Mouse (Mus musculus) monocyte, adult 5-6 weeks (primary cell): ENCODE measurements around the gene St3gal2. TPM values are rescaled to one million over a fixed set of nuclear protein-coding genes. Genes with fewer than 3 reads are reported as not detected.
"Not testable (repeated sequence)": the region's sequence is repeated elsewhere in the genome, so short reads cannot be mapped to it uniquely, and the experiment has no call there.

Experiments used
- ATAC-seq: fragments of 153-309, 156-312 bp; replicated peaks from 2 replicates; pipeline ENCODE4 v1.8.0; 2017; ENCODE audit warnings: mild to moderate bottlenecking; ENCODE audit not compliant: low TSS enrichment, insufficient number of reproducible peaks, severe bottlenecking, poor library complexity, low FRiP score
- total RNA-seq: library from RNA; stranded (forward); fragments of 200-1000, 200-491, 200-594 nt; gene quantifications from 3 replicates; pipeline ENCODE4 v1.2.3, GENCODE M21; 2017

Gene St3gal2
- total RNA-seq, 1 experiment from 2014 or later, result 3.6 TPM

DNA sequence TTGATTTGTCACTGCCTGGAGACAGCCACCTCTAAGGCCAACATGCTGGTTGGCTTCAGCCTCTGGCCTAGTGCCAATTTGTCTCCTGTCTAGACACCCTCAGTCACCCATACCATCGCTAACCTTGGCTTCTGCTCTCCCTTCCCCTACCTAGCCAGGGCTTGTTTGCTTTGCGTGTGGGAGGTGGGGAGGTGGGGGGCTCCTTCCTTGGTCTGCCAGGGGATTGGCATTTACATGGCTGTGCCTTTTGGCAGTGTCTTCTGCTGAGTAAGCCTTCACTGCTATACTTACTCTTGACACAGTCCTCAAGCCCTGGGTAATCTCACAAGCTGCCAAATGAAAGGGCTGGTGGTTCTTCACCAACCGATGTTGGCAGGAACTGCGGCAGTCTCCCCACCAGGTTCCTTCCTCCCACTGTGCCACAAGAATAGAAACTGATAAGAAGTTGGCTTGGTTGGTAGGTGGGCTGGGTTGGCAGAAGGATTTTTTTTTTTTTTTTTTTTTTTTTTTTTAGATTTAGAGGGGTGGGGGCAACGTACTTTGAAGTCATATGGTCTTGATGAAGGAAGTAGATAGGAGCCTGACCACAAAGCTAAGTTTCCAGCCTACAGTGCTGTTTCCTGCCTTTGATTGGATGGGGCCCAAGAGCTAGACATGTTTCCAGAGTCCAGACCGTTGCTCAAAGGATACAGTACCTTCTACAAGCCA, 19.3 kb downstream of the St3gal2 start:
- 0 out of 2 replicates have a peak, but pooled peaks have one; percentile 42 for ATAC-seq

DNA sequence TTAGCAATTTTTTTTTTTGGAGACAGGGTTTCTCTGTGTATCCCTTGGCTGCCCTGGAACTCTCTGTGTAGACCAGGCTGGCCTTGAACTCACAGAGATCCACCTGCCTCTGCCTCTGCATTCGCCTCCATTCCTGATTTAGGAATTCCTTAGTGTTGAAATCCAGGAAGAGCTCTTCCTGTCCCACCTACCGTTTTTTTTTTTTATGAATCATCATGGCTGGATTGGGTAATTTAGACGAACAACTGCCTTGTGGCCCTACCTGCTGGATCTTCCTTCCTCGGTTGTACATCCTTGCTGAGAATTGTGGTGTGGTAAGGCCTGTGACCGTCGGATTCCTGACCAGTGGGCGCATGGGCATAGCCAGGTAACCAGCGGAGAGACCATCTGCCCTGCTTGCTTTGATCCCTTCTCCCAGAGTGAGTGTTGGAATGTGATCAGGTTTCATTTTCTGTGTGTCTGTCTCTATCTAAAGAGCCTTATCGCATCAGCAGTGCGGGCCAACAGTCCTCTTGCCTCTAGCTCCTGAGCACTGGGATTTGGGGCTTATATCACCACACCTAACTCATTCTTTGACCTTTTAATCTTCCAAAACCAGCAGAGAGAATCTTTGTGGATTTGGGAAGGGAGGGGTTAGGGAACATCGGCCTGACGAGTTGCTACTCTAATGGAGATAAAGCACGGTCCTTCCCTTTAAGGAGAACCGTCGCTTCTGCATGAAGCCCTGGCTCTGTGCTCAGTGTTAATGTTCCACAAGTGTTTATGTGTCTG, 21.1 kb downstream of the St3gal2 start:
- ATAC-seq, result no peak

DNA sequence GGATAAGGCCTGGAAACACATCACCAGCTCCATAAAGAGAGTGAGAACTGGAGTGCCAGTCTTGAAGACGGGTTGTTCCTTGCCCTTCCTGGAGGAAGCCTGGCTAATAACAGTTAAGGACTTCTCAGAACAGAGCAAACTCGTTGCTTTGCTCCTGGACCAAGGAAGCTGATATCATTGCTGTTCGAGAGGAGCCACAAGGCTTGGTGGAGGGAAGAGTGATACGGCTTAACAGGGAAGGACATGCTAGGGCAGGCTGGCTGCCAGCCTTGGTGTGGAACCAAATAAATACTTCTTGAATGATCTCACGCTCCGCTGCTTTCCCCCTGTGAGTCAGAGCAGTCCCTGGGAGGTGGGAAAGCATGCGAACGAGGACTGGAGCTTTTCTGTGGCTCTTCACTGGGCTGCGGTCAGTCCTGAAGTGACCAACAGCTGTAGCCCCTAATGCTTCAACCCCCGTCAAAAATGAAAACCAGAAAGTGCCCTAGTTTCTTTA, 21.8 kb downstream of the St3gal2 start:
- no peak for ATAC-seq

DNA sequence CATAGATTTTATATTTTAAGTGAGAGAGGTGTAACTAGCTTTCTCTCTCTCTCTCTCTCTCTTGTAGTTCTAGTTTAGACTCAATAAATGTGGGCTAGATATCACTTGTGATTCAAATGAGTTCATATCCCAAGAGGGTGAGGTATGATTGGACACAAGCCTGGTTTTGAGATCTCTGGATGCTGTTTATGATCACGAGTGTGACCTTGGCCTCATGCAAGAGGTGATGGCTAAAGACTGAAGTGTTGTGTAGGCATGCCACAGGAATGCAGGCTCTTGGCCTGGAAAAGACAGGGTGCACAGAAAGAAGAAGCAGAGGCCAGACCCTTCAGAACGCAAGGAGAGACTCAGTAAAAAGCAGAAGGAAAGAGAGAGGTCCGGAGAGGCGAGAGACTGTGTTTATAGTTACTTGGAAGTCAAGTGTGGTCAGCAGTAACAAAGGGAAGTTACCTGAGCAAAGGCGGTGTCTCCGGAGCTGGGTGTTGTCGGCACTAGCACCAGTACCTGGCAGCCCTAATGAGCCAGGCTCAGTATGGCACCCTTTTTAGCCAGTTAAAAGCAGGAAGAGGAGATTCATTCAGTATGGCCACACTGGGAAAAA, 24.7 kb downstream of the St3gal2 start:
- ATAC-seq, result no peak

DNA sequence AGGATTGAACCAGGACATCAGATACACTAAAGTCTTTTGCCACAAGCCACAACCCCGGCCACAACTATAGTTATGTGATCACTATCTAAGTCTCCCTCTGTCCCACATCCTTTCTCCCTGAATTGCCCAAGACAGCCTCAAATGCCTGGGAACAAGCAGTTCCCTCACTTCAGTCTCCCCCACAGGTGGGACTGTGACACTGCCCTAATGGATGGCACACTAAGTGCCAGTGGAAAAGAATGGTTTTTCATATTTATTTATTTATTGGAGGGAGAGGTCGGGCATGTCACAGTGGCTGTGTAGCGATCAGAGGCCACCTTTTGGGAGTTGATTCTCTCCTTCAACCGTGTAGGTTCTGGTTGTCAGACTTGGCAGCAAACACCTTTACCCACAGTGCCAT, 26.0 kb downstream of the St3gal2 start:
- no peak for ATAC-seq

DNA sequence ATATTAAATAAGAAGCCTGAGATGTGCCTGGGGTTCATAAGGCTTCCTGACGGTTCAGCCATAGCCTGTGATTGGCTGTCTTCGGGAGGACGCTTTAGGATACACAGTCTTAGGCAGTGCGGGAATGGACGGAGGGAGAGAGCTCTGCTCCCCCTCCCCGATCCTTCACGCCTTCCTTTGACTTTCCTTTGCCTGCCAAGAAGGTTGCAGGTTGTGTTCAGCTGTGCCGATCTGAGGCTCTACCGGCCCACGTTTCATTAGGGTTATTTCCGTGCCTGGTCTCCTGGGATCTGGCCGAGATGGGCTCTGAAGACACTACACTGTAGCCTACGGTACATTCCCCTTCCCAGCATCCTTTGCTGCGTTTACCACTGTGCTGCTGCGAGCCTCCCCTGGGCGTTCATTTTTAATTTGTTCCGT, 30.4 kb downstream of the St3gal2 start:
- peak; percentile 59; the same call in 1 of the 2 replicates for ATAC-seq

DNA sequence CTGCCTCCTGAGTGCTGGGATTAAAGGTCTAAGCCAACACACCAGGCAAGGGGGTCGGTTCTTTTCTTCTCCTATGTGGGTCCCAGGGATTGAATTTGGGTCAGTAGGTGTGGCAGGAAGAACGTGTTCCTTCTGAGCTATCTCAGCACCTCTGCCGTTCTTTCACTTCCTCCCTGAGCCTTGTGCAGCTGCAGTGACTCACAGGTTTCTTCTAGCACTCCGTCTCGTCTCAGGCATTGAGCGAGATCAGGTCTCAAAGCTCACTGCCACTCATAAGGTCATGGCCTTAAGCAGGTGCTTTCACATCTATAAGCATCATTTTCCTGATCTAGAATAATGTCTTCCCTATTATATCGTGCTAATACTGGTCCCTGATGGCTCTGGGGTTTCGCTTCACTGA, 35.1 kb downstream of the St3gal2 start:
- ATAC-seq, result peak; percentile 55; the same call in 1 of the 2 replicates

DNA sequence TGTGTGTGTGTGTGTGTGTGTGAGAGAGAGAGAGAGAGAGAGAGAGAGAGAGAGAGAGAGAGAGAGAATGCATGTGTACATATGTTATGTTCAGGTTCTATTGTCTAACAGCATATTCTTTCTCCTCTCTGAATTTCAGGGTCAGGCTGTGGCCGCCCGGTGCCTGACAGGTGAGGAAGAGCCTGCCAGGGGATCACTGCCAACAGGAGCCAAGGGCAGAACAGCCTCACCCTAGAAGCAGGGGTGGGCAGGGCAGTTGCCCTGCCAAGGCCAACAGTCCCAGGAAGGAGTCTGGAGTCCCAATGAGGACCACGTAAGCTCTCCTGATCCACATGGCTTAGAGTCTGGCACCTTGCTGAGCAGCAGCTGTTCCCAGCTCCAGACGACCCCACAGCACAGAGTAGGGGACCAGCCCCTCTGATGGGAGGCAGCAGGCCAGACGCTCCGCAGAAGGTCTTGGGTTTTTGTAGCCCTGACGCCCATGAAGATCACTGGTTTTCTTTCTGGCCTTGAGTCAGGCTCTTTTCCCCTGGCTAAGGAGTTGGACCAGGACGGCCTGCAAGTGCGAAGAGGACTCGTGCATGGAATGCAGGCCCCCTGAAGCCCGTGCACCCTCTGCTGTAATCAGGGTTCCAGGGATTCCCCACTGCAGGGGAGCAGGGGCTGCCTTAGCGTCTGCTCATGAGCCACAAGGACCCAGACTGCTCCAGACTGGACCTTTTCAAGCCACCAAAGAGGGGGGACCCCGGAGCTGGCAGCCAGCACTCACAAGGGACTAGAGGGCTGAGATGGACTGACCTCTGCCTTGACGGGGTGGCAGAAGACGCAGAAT, 37.1 kb downstream of the St3gal2 start:
- ATAC-seq, result no peak

DNA sequence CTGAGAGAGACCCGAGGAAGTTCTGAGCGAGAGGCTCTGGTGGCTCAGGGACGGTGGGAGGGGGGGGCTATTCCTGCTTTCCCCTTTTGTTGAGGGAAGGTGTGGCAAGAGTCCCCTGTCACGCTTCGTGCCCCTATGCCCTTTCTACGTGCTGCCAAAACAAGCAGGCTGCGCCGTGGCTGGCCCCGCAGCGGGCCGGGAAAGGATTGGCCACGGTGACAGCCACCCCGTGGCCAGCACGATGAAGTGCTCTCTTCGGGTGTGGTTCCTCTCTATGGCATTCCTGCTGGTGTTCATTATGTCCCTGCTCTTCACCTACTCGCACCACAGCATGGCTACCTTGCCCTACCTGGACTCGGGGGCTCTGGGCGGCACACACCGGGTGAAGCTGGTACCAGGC, 37.7 kb downstream of the St3gal2 start:
- ATAC-seq, result no peak

DNA sequence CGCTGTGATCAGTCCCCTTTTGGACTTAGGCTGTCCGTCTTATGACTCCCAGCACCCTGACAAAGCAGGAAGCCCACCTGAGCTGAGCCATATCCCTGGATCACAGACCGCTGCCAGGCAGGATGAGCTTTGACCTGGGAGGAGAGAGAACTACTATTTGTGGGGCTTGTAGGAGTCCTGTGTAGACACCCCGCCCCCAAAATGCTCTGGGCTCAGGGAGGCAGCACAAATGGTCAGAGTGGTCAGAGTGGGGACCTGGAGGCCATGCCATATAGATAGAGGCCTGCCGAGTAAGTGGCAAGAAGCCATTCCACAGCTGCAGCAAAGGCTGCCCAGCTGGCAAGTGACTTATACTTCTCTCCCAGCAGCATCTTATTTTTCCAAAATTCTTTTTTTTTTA, 38.4 kb downstream of the St3gal2 start:
- ATAC-seq, result no peak

DNA sequence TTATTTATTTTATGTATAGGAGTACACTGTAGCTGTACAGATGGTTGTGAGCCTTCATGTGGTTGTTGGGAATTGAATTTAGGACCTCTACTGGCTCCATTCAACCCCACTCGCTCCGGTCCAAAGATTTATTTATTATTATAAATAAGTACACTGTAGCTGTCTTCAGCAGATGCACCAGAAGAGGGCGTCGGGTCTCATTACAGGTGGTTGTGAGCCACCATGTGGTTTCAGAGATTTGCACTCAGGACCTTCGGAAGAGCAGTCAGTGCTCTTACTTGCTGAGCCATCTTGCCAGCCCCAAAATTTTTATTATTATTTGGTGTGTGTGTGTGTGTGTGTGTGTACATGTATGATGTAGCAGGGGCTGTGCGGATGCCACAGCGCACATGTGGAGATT, 38.8 kb downstream of the St3gal2 start:
- ATAC-seq, result not testable (repeated sequence)

DNA sequence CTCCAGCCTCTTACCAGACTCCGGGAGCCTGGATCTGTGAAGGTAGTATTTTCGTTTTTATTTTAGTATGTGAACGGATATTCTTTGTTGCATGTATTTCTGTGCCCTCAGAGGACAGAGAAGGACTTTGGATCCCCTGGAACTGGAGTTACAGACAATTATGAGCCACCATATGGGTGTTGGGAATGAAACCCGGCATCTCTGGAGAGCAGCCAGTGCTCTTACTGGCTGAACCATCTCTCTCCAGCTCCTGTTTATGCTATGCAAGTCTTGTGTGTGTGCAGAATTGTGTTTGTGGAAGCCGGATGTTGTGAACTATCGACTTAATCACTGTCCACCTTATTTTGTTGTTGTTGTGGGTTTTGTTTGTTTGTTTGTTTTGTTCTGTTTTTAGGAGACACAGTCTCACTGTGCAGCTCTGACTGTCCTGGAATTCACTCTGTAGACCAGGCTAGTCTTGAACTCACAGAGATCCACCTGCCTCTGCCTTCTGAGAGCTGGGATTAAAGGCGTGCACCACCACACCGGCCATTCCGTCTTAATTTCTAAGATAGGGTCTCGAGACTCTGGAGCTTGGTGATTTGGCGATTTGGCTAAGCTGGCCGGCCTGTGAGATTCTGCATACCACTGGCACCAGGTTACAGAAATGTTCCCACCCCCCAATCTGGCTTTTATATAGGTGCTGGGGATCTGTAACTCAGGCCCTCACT, 39.5 kb downstream of the St3gal2 start:
- no peak for ATAC-seq

DNA sequence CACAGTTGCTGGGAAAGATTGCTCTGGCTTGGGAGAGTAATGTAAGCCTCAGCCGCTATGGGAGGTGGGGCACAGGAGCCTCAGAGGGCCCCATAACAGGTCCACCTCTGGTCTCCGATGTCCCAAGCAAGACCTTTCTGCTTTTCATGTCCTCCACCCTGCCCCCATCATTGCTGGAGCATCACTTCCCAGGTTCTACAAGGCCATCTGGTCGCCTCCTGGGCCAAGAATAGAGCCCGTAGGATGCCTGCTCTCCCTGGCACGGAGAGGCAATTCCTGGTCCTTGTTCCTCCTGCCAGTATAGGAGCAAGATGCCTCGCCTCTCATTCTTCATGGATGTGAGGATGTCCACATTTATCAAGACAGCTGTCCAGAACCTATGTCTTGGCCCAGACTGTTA, 40.2 kb downstream of the St3gal2 start:
- no peak for ATAC-seq

DNA sequence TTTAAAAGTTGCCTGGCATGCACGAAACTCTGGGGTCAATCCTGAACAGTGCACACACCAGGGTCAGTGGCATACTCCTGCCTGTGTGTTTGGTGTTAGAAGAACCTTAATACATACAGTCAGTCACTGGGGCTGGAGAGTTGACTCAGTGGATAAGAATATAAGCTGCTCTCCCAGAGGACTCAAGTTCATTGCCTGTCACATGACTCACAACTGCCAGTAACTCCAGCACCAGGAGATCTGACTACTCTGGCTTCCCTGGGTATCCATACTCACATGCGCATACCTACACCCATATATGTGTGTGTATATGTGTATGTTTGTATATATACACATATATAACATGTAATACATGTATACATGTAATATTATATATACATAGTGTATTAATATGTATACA, 43.3 kb downstream of the St3gal2 start:
- ATAC-seq, result no peak

DNA sequence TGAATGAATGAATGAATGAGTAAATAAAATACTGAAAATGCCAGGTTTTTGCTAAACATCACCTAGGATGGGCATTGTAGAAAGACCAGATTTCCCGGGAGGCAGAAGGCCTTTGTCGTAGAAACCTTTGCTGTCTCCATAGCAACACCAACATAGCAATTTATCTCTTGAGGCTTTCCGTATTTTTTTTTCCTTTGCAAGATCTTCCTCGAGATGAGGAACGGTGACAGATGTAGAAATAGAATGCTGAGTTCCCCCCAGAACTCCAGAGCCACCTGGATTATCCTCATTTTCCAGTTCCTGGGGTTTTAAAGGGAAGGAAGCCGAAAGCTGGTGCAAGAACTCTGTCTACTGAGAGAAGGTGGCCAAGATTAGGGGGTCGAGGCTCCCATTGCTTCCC, 44.9 kb downstream of the St3gal2 start:
- ATAC-seq, result no peak

DNA sequence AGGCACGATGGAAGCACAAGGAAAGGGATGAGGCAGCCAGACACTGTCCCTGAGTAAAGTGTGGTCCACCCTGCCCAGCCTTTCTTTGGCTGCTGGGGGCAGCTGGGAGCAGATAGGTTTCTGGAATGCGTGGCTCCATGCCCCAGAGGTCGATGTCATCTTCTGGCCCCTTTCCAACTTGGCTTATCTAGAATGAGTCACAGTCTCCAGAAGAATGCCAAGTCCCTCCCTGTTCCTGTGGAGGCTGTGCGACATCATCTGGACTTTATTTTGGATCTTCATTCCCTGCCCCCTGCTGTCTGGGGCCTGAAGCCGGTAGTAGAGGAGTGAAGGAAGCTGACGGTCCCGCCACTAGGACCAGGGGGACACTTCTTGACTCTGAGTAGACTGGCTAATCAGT, 45.9 kb downstream of the St3gal2 start:
- no peak for ATAC-seq

DNA sequence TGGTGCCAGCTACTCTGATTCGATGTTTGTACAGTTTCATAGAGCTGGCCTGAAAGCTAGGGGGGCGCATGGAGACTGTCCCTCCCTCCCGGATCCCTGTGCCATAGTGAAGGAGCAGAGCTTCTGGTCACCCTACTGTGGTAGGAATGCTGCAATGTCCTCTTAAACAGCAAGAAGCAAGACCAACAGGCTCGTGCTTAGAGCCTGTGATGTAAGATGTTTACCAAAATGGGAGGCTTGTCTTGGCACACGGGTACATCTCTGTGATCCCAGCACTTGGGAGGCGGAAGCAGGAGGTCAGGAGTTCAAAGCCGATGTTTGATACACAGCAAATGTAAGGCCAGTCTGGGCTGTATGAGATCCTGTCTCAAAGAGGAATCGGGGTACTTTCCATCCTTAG, 46.9 kb downstream of the St3gal2 start:
- no peak for ATAC-seq

DNA sequence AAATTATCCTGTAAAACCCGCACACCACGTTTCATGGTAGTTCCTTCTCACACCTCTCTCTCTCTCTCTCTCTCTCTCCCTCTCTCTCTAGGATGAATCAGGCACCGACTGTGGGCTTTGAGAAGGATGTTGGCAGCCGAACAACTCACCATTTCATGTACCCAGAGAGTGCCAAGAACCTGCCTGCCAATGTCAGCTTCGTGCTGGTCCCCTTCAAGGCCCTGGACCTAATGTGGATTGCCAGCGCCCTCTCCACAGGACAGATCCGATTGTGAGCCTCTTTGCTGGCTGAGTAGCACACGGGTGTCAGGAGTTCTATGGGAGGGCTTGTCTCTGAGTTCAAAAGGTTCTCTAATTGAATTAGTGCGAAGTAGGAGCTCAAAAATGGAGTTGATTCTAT, 47.6 kb downstream of the St3gal2 start:
- no peak for ATAC-seq
